Mouse (Mus musculus) heart, postnatal 36 days (tissue): ENCODE data around the gene Lmo2. TPM values are rescaled to one million over a fixed set of nuclear protein-coding genes. Genes with fewer than 3 reads are reported as not detected.
"Not testable (repeated sequence)": the region's sequence is repeated elsewhere in the genome, so short reads cannot be mapped to it uniquely, and the experiment has no call there.

Source experiments
- DNase-seq, 2 experiments: peaks; one replicate each; pipeline ENCODE4 v3.0.0; 2021 to 2022
- intact Hi-C: fragments of 180-260 bp; cut with DNase I; formaldehyde crosslinking; loops from one replicate; pipeline ENCODE4 v1.15.1; 2025
- total RNA-seq, 2 experiments: library from RNA; stranded (reverse); gene quantifications; 2 replicates each; pipeline ENCODE4 v1.2.3; 2021

Gene Lmo2
- total RNA-seq, 2 experiments from 2014 or later: 21.1 to 25.3 TPM

DNA sequence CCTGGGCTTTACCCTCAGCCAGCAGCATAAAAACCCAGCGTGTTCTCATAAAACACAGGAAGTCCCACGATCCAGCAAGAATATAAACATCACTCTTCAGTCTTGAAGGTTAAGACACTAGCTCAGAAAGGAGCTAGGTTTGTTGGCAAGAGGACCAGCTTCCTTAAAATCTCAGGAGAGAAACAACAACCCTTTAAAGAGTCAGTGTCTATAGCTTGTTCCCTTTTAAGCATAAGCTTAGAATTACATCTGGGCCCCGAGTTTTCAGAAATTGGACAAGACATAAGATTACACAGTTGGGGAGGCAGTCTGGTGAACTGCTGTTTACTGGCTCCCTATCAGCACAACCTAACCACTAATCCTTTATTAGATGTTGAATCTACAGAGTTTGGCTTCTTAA lies 14.1 kb downstream of the Lmo2 start:
- no peak for DNase-seq
- intact Hi-C loops: loop anchor here (2.0 to 5.0 kb wide), 4 partner anchors 71 to 615 kb away; partner anchors contain the start of genes Abtb2 and Nat10

DNA sequence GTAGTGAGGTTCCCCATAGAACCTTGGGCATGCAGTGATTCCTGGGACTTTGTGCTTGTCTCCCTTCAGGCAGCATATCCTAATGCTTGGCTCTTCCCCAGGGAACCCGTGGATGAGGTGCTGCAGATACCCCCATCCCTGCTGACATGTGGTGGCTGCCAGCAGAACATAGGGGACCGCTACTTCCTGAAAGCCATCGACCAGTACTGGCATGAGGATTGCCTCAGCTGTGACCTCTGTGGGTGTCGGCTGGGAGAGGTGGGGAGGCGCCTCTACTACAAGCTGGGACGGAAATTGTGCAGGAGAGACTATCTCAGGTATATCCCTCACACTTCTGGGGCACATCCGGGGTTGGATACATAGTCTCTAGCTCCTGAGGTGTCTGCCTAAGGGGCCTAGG lies 18.1 kb downstream of the Lmo2 start:
- no peak for DNase-seq
- intact Hi-C loops: no loop called here

DNA sequence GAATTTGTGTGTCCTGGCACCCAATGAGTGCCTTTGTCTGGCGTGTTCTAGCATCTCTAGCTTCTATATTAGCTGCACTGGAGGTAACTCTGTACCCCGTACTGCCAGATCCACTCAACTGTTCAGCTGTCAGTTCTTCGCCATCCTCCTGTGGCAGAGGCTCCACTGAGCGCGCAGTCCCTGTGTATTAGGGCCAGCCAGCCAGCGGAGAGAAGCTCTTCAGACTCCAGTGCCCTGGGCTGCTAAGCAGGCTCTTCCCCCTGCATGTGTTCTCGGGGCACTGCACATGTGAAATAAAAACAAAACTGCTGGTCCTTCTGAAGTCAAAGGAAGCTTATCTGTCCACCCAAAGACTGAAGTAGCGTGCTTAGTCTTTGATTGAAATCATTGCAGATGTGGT lies 19.4 kb downstream of the Lmo2 start:
- DNase-seq: no peak
- intact Hi-C loops: no loop called here

DNA sequence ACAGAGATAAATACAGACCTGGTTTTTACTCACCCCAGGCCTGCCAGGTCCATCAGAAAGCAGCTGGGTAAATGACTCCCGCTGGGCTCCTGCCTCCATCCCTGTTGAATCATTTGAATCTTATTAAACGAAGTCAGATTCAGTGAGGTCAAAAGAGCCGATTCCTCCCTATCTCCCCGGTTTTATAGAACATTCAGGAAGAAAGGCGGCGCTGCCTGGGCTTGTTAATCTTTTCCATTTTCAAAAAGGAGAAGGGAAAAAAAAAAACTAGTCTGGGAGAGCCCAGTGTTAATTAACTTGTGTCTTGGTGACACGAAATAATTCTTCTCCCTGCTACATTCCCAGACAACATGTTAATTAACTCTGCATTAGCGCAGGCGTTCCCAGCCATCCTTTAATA lies 19.9 kb downstream of the Lmo2 start:
- DNase-seq: no peak
- intact Hi-C loops: no loop called here

DNA sequence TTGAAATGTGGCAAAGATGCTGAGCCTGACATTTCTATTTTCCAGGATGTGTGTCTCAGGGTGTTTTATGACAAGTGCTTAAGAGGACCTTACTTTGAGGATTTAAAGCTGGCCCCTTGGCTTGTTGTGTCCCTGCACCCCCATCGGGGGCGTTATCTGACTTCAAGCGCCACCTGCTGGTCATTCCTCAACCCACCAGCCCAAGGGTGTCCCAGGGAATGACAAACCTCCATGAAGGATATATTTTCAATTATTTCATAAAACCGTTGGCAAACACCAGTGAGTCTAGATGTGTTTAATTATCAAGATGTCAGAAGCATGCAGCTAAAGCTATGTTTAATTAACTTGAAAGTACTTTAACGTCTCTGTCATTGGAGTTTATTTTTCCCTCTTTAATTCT lies 24.5 kb downstream of the Lmo2 start:
- intact Hi-C loops: loop anchor here (1.0 kb wide), 1 partner anchor 110 kb away; no protein-coding TSS in a partner anchor
- peak; percentile 83 to 86 for DNase-seq

DNA sequence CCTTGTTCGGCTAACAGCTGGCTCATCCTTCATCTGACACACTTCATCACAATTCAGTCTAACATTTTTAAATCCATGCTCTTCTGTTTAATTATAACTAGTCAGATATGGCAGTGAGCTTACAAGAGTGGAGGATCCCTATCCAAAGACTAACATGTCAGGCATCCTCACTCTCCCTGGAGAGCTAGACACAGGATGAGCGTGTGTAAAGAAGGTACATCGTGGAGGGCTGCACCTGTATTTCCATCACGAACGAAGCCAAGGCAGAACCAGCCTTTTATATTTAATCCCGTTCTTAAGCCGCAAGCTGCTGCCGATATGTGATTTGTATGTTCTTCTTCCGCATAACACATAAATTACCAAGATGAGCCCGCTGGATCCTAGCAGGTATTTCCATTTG lies 25.4 kb downstream of the Lmo2 start:
- intact Hi-C loops: no loop called here
- no peak for DNase-seq

DNA sequence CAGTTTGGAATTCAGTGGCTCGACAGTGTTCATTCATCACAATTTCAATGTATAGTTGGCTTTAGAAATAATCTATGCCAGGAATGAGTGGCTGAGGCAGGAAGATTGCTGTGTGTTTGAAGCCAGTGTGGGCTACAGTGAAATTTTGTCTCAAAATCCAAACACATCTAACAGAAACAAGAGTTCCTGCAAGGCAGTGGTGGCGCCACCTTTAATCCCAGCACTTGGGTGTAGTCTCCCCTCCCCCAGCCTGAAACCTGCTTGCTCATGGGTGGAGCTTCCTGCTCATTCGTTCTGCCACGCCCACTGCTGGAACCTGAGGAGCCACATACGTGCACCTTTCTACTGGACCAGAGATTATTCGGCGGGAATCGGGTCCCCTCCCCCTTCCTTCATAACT lies 29.8 kb downstream of the Lmo2 start:
- DNase-seq, intact Hi-C loops: not testable (repeated sequence)

DNA sequence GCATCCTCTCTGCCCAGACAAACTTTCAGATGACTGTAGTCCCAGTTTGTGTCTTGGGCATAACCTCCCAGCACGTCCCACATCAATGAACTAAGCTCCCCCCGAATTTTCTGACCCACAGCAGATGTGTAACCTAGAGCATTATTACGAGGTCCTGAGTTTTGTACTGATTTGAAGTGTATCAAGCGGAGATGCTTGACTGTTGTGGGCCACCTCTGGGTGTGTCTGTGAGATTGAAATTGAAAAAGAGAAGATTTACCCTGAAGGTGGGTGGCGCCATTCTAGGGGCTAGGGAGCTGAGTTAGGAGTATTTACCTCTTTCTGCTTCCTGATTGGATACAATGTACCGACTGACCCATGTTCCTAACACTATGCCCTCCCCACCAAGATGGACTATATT lies 31.9 kb downstream of the Lmo2 start:
- no peak for DNase-seq
- intact Hi-C loops: no loop called here

DNA sequence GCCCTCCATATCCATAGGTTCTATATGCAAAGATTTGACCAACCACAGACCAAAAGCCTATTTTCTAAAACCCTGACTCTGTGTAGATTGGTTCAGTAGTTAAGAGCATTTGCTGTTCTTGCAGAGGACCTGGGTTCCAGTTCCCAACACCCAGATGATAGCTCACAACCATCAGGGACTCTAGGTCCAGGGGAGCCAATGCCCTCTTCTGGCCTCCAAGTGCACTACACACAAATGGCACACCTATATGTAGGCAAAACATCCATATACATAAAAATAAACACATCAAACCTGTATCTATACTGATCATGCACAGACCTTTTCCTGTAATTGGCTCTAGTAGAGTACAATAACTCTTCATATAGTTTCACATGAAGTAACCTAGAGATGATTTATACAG lies 33.5 kb downstream of the Lmo2 start:
- intact Hi-C loops: no loop called here
- no peak for DNase-seq

DNA sequence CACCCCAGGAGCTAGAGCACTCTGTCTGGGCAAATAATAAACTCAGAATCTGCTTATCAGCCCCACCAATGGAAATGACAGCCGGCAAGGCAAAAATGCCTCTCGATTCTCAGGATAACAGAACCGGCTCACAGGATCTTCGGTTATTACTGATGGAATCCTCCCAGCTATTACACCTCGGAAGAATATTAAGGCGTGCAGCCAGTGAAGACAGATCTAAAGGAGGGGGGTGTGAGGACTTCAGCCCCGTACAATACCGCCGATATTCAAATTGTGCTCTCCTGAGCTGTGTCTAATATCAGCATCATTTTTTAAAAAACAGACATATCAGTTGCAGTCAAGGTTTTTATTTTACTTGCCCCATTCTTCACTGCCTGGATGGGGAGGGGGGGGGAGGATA lies 34.4 kb downstream of the Lmo2 start:
- intact Hi-C loops: no loop called here
- no peak for DNase-seq

DNA sequence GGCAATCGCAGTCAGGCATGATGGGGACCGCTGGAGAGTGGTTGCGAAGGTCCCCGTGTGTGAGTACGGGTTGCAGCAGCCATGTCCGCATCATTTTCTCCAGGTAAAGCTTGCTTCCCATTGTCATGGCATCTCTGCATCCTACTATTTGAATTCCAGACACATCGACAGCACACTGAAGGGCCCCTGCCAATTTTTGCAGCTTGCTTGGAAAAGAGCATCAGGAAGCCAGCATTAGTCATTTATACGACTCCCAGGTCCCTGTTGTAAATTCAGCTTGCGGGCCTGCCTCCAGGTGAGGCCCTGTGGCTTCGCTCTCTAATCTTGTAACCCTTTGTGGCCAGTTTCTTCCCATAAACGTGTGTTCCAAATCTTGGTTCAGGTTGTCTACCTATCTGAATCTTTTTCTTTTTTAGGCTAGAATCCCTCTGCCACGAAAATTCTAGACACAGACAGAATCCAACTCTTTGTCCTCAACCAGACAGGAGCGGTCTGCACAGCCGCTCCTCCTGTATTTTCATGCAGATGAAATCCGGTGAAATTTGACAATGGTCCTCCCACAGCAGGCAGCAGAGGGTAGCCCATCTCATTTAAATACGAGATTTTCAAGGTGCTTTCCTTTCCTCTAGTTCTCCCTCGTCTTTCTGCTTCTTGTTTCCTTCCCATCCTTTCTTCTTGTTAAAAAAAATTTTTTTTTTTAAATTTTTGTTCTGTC lies 35.0 kb downstream of the Lmo2 start:
- no peak for DNase-seq
- intact Hi-C loops: no loop called here

DNA sequence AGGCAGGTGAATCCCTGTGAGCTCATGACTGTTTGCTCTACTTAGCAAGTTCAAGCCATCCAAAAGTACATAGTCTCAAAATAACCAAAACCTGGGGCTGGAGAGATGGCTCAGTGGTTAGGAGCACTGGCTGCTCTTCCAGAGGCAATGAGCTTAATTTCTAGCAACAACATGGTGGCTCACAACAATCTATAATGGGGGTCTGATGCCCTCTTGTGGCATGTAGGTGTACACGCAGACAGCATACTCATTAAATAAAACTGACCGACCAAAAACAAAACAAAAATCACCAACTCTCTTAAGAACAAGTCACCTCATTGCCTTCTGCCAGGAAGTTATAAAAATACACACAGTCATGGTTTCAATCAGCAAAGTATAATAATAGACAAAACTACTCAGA lies 43.3 kb downstream of the Lmo2 start:
- intact Hi-C loops: no loop called here
- DNase-seq: no peak

DNA sequence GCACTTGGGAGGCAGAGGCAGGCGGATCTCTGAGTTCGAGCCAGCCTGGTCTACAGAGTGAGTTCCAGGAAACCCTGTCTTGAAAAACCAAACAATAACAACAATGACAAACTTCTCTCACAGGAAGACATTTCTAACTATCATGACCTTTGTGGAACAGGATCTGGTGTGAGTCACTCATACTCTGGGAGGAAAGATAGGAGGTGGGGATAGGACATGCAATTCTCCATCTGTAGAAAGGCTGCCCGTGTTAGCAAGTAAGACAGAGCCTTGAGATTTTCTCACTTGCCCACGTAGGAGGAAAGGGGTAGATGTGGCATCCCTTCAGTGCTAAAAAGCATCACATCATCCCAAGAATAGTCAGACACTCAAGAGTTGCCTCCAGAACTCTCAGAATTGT lies 44.1 kb downstream of the Lmo2 start:
- intact Hi-C loops: loop anchor here (1.0 kb wide), 1 partner anchor 130 kb away; no protein-coding TSS in a partner anchor

DNA sequence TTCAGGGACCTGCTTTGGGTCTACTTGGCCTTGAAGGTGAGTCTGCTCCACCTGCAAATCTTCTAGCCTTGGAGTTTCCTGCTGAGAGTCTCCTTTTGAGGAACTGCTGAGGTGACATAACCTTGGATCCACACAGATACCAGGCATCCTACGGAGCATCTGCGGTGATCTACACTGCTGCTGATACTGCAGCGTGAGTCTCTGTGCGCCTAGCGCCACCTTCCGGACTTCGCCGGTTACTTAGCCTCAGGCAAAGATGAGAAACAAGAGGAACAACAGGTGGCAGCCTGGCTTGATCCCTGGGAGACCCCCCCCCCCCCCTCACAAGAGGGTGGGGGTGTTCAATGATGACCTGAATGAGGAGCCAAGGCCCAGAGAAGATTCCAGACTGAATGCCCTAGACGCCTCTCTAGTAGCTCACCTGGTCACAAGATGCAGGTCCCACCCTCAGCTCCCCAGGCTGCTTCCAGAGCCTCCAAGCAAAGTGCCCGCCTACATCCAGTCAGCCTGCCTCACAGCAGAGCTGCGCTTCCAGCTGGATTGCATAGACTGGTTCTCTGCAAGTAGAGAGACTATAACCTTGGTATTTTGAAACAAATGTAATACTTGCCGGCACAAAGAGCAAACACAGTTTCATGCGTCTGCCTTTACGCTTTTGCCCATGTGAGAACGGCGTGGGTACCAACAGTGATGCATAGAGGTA lies 45.1 kb downstream of the Lmo2 start:
- intact Hi-C loops: loop anchor here (1.0 kb wide), 1 partner anchor 131 kb away; no protein-coding TSS in a partner anchor
- DNase-seq: peak; percentile 19 to 51

More for the DNA sequence above, 44.1 kb downstream of the Lmo2 start:
- DNase-seq: no peak

DNA sequence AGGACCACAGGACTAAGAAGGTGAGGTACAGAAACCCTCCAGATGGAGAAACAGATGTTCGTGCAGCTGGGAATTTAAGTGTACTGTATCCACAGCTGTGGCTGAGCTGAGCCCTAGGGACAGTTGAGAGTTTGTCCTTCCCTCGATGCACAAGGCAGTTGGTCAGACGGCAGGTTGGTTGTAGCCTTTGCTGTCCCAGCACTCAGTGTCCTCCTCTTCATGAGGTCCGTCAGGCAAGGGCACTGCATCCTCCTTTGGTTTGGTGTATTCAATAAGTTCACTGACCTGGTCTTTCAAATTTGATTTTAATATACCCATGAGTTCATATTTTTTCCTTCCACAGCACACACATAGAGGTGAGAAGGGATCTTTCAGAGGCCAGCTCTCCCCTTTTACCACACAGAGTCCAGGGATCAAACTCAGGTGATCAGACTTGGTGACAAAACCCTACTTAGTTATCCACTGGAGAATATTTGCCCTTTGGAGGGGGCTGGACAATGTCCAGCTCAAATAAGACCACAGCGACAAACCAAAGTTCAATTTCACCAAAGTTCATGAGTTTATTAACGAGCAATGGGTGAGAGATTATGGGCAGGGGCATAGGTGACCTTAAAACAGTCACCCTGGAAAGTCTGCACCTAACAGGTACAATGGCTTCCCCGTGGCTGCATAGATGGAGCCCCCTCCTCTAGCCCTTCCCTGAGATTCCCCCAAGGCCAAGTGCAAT lies 50.2 kb downstream of the Lmo2 start:
- no peak for DNase-seq
- intact Hi-C loops: no loop called here

DNA sequence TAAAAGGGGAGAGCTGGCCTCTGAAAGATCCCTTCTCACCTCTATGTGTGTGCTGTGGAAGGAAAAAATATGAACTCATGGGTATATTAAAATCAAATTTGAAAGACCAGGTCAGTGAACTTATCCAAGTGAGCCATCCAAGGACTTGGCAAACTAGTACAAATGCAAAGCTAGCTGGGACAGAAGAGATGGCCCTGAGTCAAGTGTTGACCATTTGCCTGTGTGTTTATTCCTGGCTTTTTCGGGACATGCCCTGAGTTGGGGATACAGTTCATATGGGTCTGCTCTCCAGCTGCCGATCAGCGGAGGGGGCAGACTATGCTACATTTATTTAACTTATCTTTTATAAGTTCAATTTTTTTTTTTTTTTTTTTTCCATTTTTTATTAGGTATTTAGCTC lies 51.1 kb downstream of the Lmo2 start:
- intact Hi-C loops, DNase-seq: not testable (repeated sequence)

DNA sequence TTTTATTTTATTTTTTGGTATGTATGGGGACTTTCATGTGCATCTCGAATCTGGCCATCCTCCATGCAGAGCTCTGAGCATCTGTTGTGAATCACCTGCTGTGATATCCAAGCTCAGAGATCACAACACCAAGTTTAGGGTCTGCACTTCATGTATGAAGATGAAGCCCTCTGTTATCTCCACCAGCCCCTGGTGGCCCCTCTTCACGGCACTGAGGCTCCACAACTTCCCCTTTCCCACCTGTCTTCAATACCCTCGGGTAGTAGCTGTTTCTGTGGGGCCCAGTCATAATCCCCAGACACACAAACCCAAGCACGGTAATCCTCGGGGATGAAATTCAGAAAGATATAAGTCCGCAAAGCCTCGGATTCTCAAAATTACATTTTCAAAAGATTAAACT lies 65.3 kb downstream of the Lmo2 start:
- no peak for DNase-seq
- intact Hi-C loops: loop anchor here (10.0 kb wide), 1 partner anchor 472 kb away; the partner anchor contains the start of gene Hipk3

DNA sequence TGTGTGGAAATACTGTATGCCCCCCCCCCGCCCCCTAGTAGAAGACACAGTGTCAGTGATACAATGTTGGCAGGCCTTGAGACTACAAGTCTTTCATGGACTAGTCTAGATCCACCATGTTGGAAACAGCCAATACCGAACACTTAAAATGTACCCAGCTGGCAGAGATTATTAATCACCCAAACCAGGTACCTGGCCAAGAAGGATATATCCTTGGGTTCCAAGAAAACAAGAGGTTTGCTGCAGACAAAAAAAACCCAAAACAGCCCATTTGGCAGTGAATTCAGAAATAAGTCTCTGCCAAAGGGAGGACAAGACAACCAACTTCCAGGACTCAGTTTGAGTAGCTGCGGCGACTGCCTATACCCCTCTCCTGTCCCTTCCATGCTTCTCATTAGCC lies 66.9 kb downstream of the Lmo2 start:
- DNase-seq: no peak
- intact Hi-C loops: loop anchor here (10.0 kb wide), 1 partner anchor 470 kb away; the partner anchor contains the start of gene Hipk3

DNA sequence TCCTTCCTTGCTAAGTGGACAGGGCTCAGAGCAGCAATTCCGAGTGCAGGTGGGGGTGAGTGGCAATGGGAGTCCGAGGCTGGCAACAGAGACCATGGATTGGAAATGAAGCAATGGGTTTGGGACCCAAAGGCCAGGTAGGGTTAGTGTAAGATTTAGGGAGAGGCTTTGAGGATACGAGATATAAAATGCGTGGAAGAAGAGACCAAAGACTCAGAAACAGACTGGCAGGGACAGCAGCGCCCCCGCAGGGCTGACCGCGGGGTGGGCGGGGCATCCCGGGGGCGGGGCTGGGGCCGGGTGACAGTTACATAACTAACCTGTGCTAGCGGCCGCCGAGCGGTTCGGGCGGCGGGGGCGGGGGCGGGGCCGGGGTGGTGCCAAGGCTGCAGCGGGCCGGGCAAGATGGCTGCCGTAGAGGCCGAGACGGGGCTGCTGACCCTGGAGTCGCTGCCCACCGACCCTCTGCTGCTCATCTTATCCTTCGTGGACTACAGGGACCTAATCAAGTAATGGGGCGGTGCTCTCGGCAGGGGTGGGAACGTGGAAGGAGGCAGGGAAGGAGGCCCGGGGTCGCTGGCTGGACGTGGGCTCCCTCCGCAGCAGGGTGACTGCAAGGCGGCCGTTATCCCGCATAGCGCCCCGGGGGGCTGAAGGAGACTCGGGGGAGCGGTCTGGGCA lies 69.8 kb downstream of the Lmo2 start, which contains the start of gene Fbxo3:
Fbxo3 (plus strand) TSS at position 264 of the 681 bp plus-strand sequence.
- intact Hi-C loops: loop anchor here (10.0 kb wide), 1 partner anchor 467 kb away; the partner anchor contains the start of gene Hipk3
- peak; percentile 82 to 85 for DNase-seq

DNA sequence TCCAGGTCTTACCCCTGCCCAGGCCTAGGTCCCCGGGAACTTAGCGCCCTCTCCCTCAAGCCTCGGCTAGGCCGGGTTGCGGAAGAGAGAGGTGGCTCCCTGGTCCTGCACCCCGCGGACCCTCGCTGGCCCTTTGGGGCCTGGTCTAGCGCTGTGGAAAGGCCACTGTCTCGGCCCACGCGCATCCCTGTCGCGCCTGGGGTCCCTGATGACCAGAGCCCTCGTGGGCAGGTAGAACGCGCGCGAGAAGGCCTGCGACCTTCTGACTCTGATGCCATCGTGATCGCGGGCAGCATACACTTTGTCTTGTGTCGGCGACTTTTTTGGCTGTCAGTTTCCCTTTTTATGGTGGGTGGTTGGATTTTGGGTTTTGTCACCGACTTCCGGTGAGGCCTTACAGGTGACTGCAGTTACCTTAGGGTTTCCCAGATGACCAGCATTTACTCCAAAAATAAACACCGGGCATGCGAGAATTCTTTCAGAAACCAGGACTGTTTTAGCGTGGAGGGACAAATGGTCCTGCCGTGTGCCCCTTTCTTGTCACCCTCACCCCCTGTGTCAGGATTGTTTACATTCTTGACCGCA lies 70.4 kb downstream of the Lmo2 start, which contains the start of gene 4931422A03Rik:
4931422A03Rik (minus strand) TSS at position 223 of the 585 bp plus-strand sequence.
- DNase-seq: no peak

More for the DNA sequence above, 70.4 kb downstream of the Lmo2 start, which contains the start of gene 4931422A03Rik:
- intact Hi-C loops: loop anchor here (10.0 kb wide), 1 partner anchor 467 kb away; the partner anchor contains the start of gene Hipk3
